Mouse (Mus musculus): Measurements from ENCODE around the gene Whamm. TPM values are rescaled to one million over a fixed set of nuclear protein-coding genes. Genes with fewer than 3 reads are reported as not detected.

The Whamm gene
- 3.3 and 6.6 TPM in 2 replicates for total RNA-seq (2014; rRNA removed; ENCODE audit: low replicate concordance)
- polyA plus RNA-seq (2015; fragmentation: Nextera tagmentation; extraction: Ambion mirVana), result 3.1 and 3.3 TPM in 2 replicates

DNA sequence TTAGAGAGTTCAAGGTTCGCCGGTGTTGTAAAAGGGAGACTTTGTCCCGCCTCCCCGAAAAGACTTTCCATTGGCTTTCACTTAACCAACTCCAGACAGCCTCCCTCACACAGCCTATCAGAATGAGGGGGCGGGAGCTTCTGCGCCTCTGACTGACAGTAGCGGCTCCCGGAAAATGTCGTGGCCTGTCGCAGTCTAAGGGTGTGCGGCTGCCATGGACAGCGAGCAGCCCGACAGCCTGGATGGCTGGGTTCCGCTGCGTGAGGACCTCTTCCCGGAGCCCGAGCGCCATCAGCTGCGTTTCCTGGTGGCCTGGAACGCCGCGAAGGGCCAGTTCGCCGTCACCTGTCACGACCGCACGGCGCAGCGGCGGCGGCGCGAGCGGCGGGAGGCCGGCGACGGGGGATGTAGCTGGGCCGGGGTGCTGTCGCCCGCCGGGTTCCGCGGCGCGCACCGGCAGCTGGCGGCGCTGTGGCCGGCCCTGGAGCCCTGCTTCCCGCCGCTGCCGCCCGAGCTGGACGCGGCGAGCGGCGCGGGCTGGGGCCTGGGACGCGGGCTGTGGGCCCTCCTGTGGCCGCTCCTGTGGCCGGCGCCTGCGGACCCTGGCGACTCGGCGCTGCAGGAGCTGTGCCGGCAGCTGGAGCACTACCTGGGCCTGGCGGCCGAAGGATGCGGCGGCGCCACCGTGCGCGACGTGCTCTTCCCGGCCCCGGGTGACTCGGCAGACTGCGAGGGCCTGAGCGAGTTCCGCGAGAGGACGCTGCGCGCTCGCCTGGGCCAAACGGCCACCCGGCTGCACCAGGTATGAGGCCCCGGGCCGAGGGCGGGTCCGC is at the start of gene Whamm:
Whamm (plus strand) TSS at position 159 of the 833 bp plus-strand sequence.
- DNase-seq (ENCODE audit: low spot score) (peak; percentile 98), ATAC-seq (ENCODE audit: insufficient read depth, low read depth) (peak; percentile 91)
- peaks cover 5% of the 10 kb centered on the region; the same call in 1 of the 2 replicates for H3K36me3 ChIP-seq (replicated peaks; ENCODE audit: control insufficient read depth, insufficient read depth, low read length)
- peaks cover 19% of the 10 kb centered on the region for H3K4me1 ChIP-seq (ENCODE audit: control insufficient read depth, insufficient read depth)
- H3K27ac ChIP-seq (ENCODE audit: low read depth), result peak within 1 kb of the TSS; percentile 99
- under 1% methylated on average over 68 of the region's 96 CpGs for WGBS
- peak within 1 kb of the TSS; percentile 93 for H3K4me3 ChIP-seq (ENCODE audit: low read depth, low read length)
- peak within 1 kb of the TSS; percentile 79 for H3K4me2 ChIP-seq (ENCODE audit: low read depth, low read length)
- no peaks in the 10 kb centered on the region for H3K9me3 ChIP-seq (replicated peaks; ENCODE audit: control insufficient read depth, low read length)
- H3K27me3 ChIP-seq (ENCODE audit: control insufficient read depth, insufficient read depth, low read length), result no peaks in the 10 kb centered on the region
- H3K9ac ChIP-seq (replicated peaks; ENCODE audit: low read depth, low read length), result peak within 1 kb of the TSS; percentile 93
- TF ChIP-seq CTCF (IDR thresholded peaks at IDR 0.05; ENCODE audit: low read depth), result 0 out of 2 replicates have a peak, but pooled peaks have one; percentile 1
- TF ChIP-seq EP300 (IDR thresholded peaks at IDR 0.05; ENCODE audit: low read depth), result no peak

DNA sequence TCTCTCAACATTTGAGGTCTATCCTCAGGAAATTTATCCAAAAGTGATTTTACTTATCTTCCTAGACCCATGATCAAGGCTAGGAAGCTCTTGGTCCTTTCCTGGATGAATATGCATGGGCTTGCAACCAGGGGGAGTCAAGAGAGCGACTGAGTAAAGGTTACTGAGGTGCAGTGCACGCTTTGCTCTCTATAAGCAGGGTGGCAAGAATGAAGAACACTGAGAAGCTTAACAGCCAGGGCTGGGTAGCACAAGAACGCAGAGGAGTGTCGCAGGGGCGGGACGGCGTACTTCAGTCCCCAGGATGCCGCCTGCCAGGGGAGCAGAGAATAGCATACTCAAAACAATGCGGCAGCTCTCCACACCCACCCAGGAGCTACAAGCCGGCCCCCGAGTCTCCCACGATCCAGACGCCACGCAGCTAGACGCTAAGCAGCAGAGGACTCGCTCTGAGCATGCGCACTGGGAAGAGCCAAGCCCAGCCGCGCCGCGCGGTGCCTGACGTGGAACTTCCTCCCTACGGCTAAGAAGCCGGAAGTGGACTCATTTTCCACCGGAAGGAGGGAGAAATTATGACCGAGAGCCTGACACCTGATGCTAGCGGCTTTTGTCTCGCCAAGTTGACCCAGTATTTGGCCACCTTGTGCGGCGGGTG is 47.9 kb upstream of the Whamm start:
- DNase-seq (ENCODE audit: low spot score) (peak; percentile 94), ATAC-seq (ENCODE audit: insufficient read depth, low read depth) (peak; percentile 95)
- TF ChIP-seq EP300 (IDR thresholded peaks at IDR 0.05; ENCODE audit: low read depth) (no peak), CTCF (IDR thresholded peaks at IDR 0.05; ENCODE audit: low read depth) (peak; percentile 41)
- under 1% methylated on average over 31 of the region's 31 CpGs for WGBS
- Histone ChIP-seq H3K4me1 (ENCODE audit: control insufficient read depth, insufficient read depth) (peaks cover 15% of the 10 kb centered on the region), H3K36me3 (replicated peaks; ENCODE audit: control insufficient read depth, insufficient read depth, low read length) (peaks cover 9% of the 10 kb centered on the region; the same call in 1 of the 2 replicates), H3K9me3 (replicated peaks; ENCODE audit: control insufficient read depth, low read length) (no peaks in the 10 kb centered on the region), H3K27me3 (ENCODE audit: control insufficient read depth, insufficient read depth, low read length) (no peaks in the 10 kb centered on the region), H3K9ac (replicated peaks; ENCODE audit: low read depth, low read length) (peak overlapping the region; percentile 57), H3K4me2 (ENCODE audit: low read depth, low read length) (peak overlapping the region; percentile 71), H3K27ac (ENCODE audit: low read depth) (peak overlapping the region; percentile 94), H3K4me3 (ENCODE audit: low read depth, low read length) (peak overlapping the region; percentile 67)

GRCm38 (mm10) chr7:81523663-81524017 is 47.4 kb upstream of the Whamm start:
- peak overlapping the region; percentile 67 for H3K4me3 ChIP-seq (ENCODE audit: low read depth, low read length)
- peaks cover 14% of the 10 kb centered on the region; the same call in 1 of the 2 replicates for H3K36me3 ChIP-seq (replicated peaks; ENCODE audit: control insufficient read depth, insufficient read depth, low read length)
- no peaks in the 10 kb centered on the region for H3K9me3 ChIP-seq (replicated peaks; ENCODE audit: control insufficient read depth, low read length)
- ATAC-seq (ENCODE audit: insufficient read depth, low read depth) (no peak), DNase-seq (ENCODE audit: low spot score) (no peak)
- peak overlapping the region; percentile 71 for H3K4me2 ChIP-seq (ENCODE audit: low read depth, low read length)
- H3K27ac ChIP-seq (ENCODE audit: low read depth), result peak overlapping the region; percentile 94
- H3K4me1 ChIP-seq (ENCODE audit: control insufficient read depth, insufficient read depth), result peaks cover 15% of the 10 kb centered on the region
- no peaks in the 10 kb centered on the region for H3K27me3 ChIP-seq (ENCODE audit: control insufficient read depth, insufficient read depth, low read length)
- no peak for TF ChIP-seq CTCF (IDR thresholded peaks at IDR 0.05; ENCODE audit: low read depth)
- no peak; the same call in 1 of the 2 replicates for TF ChIP-seq EP300 (IDR thresholded peaks at IDR 0.05; ENCODE audit: low read depth)
- WGBS, result 3% methylated on average over 13 of the region's 13 CpGs
- H3K9ac ChIP-seq (replicated peaks; ENCODE audit: low read depth, low read length), result peak overlapping the region; percentile 57

DNA sequence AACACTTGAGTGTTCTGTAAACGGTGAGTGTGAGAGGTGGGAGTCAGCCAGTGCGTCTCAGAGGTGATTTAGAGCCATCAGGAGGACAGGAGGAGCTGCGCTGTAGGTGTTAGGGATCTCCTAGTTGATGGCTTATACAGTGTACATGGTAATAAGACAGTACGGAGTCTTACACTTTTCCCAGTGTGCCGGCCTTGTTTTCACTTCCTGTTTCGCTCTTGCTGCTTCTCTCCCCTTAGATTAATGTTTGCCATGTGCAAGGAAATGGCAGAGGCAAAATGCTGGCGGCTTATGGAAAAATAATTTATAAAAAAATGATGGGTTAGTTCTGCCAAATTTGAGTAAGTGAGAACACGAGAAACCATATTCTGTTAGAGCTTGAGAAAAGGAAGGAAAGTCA is 42.1 kb upstream of the Whamm start:
- ATAC-seq (ENCODE audit: insufficient read depth, low read depth) (no peak), DNase-seq (ENCODE audit: low spot score) (no peak)
- Histone ChIP-seq H3K4me2 (ENCODE audit: low read depth, low read length) (no peak overlapping the region), H3K4me3 (ENCODE audit: low read depth, low read length) (no peak overlapping the region), H3K4me1 (ENCODE audit: control insufficient read depth, insufficient read depth) (peaks cover 9% of the 10 kb centered on the region), H3K27ac (ENCODE audit: low read depth) (no peak overlapping the region), H3K27me3 (ENCODE audit: control insufficient read depth, insufficient read depth, low read length) (no peaks in the 10 kb centered on the region), H3K36me3 (replicated peaks; ENCODE audit: control insufficient read depth, insufficient read depth, low read length) (peaks cover 61% of the 10 kb centered on the region), H3K9me3 (replicated peaks; ENCODE audit: control insufficient read depth, low read length) (no peaks in the 10 kb centered on the region), H3K9ac (replicated peaks; ENCODE audit: low read depth, low read length) (no peak overlapping the region)
- no peak for TF ChIP-seq CTCF (IDR thresholded peaks at IDR 0.05; ENCODE audit: low read depth)
- no peak for TF ChIP-seq EP300 (IDR thresholded peaks at IDR 0.05; ENCODE audit: low read depth)
- WGBS, result 89% methylated on average over 8 of the region's 8 CpGs

- WGBS, result 70% methylated on average over 1 of the region's 1 CpGs
- TF ChIP-seq CTCF (IDR thresholded peaks at IDR 0.05; ENCODE audit: low read depth) (no peak), EP300 (IDR thresholded peaks at IDR 0.05; ENCODE audit: low read depth) (no peak)
- no peak overlapping the region for H3K4me3 ChIP-seq (ENCODE audit: low read depth, low read length)
Measured at GRCm38 (mm10) chr7:81531462-81531861, 39.6 kb upstream of the Whamm start.

More at GRCm38 (mm10) chr7:81531462-81531861, 39.6 kb upstream of the Whamm start:
- no peak overlapping the region for H3K9ac ChIP-seq (replicated peaks; ENCODE audit: low read depth, low read length)
- peaks cover 82% of the 10 kb centered on the region for H3K36me3 ChIP-seq (replicated peaks; ENCODE audit: control insufficient read depth, insufficient read depth, low read length)
- ATAC-seq (ENCODE audit: insufficient read depth, low read depth) (no peak), DNase-seq (ENCODE audit: low spot score) (no peak)
- H3K27me3 ChIP-seq (ENCODE audit: control insufficient read depth, insufficient read depth, low read length), result no peaks in the 10 kb centered on the region
- H3K9me3 ChIP-seq (replicated peaks; ENCODE audit: control insufficient read depth, low read length), result no peaks in the 10 kb centered on the region
- no peak overlapping the region for H3K4me2 ChIP-seq (ENCODE audit: low read depth, low read length)
- no peak overlapping the region for H3K27ac ChIP-seq (ENCODE audit: low read depth)
- H3K4me1 ChIP-seq (ENCODE audit: control insufficient read depth, insufficient read depth), result no peaks in the 10 kb centered on the region

Measured in heart, postnatal 0 days (tissue).